Mouse (Mus musculus) sigmoid colon, adult 10 weeks (tissue): ENCODE data around the gene Rap2c. TPM values are rescaled to one million over a fixed set of nuclear protein-coding genes. Genes with fewer than 3 reads are reported as not detected.

ENCODE experiments used
- polyA plus RNA-seq: library from polyadenylated mRNA; stranded (reverse); fragments of 350-450 nt; fragmentation: Illumina TruSeq; extraction: RNeasy Lipid Tissue Mini Kit (QIAGEN cat#74804); gene quantifications from one replicate; pipeline ENCODE4 v1.2.3, GENCODE M21; 2014; ENCODE audit warnings: low read depth, low replicate concordance

Rap2c gene
- 125 TPM for polyA plus RNA-seq

GRCm38 (mm10) chrX:51017851-51018785 lies at the start of gene Rap2c:
Rap2c (minus strand) TSS chrX:51018018.

Other genes starting within 250 kb of the Rap2c start
- gene Stk26, start 177.0 kb downstream of the Rap2c start, polyA plus RNA-seq: 44.3 TPM
- 0.19 TPM for gene Frmd7, start 75.3 kb downstream of the Rap2c start, polyA plus RNA-seq
- 10.1 TPM for gene Mbnl3, start 188.5 kb upstream of the Rap2c start, polyA plus RNA-seq